Mouse (Mus musculus) urinary bladder, postnatal 10 days (tissue): Measurements from ENCODE around the gene Zfp563.
A peak's percentile ranks its signal among the peaks of the same experiment; 100 is the strongest.

ENCODE experiments used
- DNase-seq: peaks from one replicate; pipeline ENCODE4 v3.0.0; 2022; ENCODE audit warnings: low spot score

Gene Zfp563

GRCm38 (mm10) chr17:33089220-33089949 lies at the start of gene Zfp563:
Gene Zfp563 (plus strand): TSS chr17:33089310.
- peak; percentile 71 for DNase-seq

- no peak for DNase-seq
These were observed 30.3 kb upstream of the Zfp563 start for GRCm38 (mm10) chr17:33058791-33059190.

- no peak for DNase-seq
These were observed 26.1 kb upstream of the Zfp563 start for GRCm38 (mm10) chr17:33063001-33063400.

- DNase-seq: no peak
These were observed 21.2 kb upstream of the Zfp563 start, which contains the start of gene 4921501E09Rik for GRCm38 (mm10) chr17:33067958-33068357. Gene 4921501E09Rik (minus strand): TSS chr17:33068058.

- DNase-seq: no peak
These were observed 2.5 kb downstream of the Zfp563 start for GRCm38 (mm10) chr17:33091630-33092029.

- peak; percentile 29 for DNase-seq
These were observed 3.5 kb downstream of the Zfp563 start for GRCm38 (mm10) chr17:33092391-33093193.

GRCm38 (mm10) chr17:33097396-33097795 lies 8.3 kb downstream of the Zfp563 start:
- DNase-seq: no peak

- DNase-seq: no peak
These were observed 35.4 kb downstream of the Zfp563 start for GRCm38 (mm10) chr17:33124546-33124945.

GRCm38 (mm10) chr17:33126257-33126656 lies 37.1 kb downstream of the Zfp563 start:
- DNase-seq: no peak

GRCm38 (mm10) chr17:33139261-33139820 lies 50.2 kb downstream of the Zfp563 start, which contains the start of gene Morc2b:
Gene Morc2b (minus strand): TSS chr17:33139683.
- DNase-seq: no peak
